Mouse (Mus musculus): ENCODE results near the gene Akt1.

DNA sequence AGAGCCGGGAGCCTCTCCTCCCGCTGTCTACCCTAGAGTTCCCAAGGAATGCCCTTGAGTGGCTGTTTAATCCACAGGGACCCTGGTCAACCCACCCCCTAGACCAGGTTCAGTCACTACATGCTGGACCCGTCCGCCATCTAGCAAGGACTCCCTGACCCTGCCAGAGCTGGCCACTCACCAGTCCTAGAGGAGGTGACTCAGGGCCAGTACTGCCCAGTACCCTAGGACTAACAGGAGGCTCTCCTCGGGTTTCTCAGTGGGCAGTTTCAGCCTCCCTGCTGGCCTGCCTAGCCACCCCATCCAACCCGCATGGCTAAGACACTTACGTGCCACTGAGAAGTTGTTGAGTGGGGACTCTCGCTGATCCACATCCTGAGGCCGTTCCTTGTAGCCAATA, 12.8 kb downstream of the Akt1 start:
- no peak for TF ChIP-seq CTCF (IDR thresholded peaks at IDR 0.05; ENCODE audit: control insufficient read depth, insufficient read depth, insufficient read length)
- no peak for TF ChIP-seq MYOG (IDR thresholded peaks at IDR 0.05; ENCODE audit: control insufficient read depth, extremely low read depth, insufficient read length)
- no peak for TF ChIP-seq USF1 (IDR thresholded peaks at IDR 0.05; ENCODE audit: low read depth)
- no peak for TF ChIP-seq CEBPB (IDR thresholded peaks at IDR 0.05; ENCODE audit: low read depth)
- no peak for TF ChIP-seq MAX (IDR thresholded peaks at IDR 0.05)
- no peak for TF ChIP-seq MYOD1 (IDR thresholded peaks at IDR 0.05; ENCODE audit: control insufficient read depth, insufficient read length, low read depth)
- no peak for TF ChIP-seq FOSL1 (IDR thresholded peaks at IDR 0.05; ENCODE audit: insufficient read depth, low read length, poor library complexity, severe bottlenecking)
